Mouse (Mus musculus) myocyte (in vitro differentiated cells): ENCODE results near the gene Tmem206. TPM values are rescaled to one million over a fixed set of nuclear protein-coding genes. Genes with fewer than 3 reads are reported as not detected.

Experiments used
- H3K27me3 ChIP-seq: one replicate; pipeline ENCODE4 v1.6.1; 2011; ENCODE audit not compliant: control insufficient read depth, insufficient read depth, insufficient read length
- H3K36me3 ChIP-seq: one replicate; pipeline ENCODE4 v1.6.1; 2011; ENCODE audit not compliant: control insufficient read depth, insufficient read depth
- H3K4me2 ChIP-seq: one replicate; pipeline ENCODE4 v1.6.1; 2011; ENCODE audit warnings: low read depth, control low read depth
- H3K4me3 ChIP-seq: one replicate; pipeline ENCODE4 v1.5.1; 2011; ENCODE audit warnings: mild to moderate bottlenecking, control low read depth, moderate library complexity
- H3K79me2 ChIP-seq: one replicate; pipeline ENCODE4 v1.6.1; 2011; ENCODE audit not compliant: control insufficient read depth, insufficient read depth
- H3ac ChIP-seq: one replicate; pipeline ENCODE4 v1.6.1; 2011; ENCODE audit not compliant: control insufficient read depth, insufficient read length
- CEBPB ChIP-seq: IDR thresholded peaks from 2 replicates; pipeline ENCODE4 v1.6.1; 2011; ENCODE audit warnings: mild to moderate bottlenecking, moderate library complexity; ENCODE audit not compliant: poor library complexity, insufficient read depth, severe bottlenecking
- E2F4 ChIP-seq: IDR thresholded peaks from one replicate; pipeline ENCODE4 v1.6.1; 2011; ENCODE audit warnings: mild to moderate bottlenecking, control low read depth, moderate library complexity; ENCODE audit not compliant: insufficient read depth
- MAX ChIP-seq: IDR thresholded peaks from one replicate; pipeline ENCODE4 v1.6.1; 2011; ENCODE audit warnings: low read depth, mild to moderate bottlenecking, control low read depth
- MYOD1 ChIP-seq, 3 experiments: IDR thresholded peaks; one replicate each; pipeline ENCODE4 v1.6.1; 2011; ENCODE audit warnings: control low read depth in 2 of 3, low read depth in 2 of 3, mild to moderate bottlenecking in 2 of 3, moderate library complexity in 1 of 3; ENCODE audit not compliant: insufficient read length in 2 of 3, control insufficient read depth in 1 of 3
- MYOG ChIP-seq, 3 experiments: IDR thresholded peaks; one replicate each; pipeline ENCODE4 v1.6.1; 2011; ENCODE audit warnings: control low read depth in 2 of 3, low read depth in 2 of 3, mild to moderate bottlenecking in 2 of 3; ENCODE audit not compliant: insufficient read length in 2 of 3, control insufficient read depth in 1 of 3, insufficient read depth in 1 of 3
- POLR2A ChIP-seq: IDR thresholded peaks from one replicate; pipeline ENCODE4 v1.6.1; 2011; ENCODE audit warnings: low read depth, mild to moderate bottlenecking, control low read depth, moderate library complexity; ENCODE audit not compliant: insufficient read length
- POLR2AphosphoS2 ChIP-seq: IDR thresholded peaks from one replicate; pipeline ENCODE4 v1.6.1; 2011; ENCODE audit warnings: low read depth, control low read depth; ENCODE audit not compliant: insufficient read length
- REST ChIP-seq: IDR thresholded peaks from one replicate; pipeline ENCODE4 v1.6.1; 2011; ENCODE audit warnings: mild to moderate bottlenecking, control low read depth, moderate library complexity; ENCODE audit not compliant: insufficient read depth, insufficient read length
- SRF ChIP-seq: IDR thresholded peaks from one replicate; pipeline ENCODE4 v1.6.1; 2011; ENCODE audit warnings: low read depth; ENCODE audit not compliant: control insufficient read depth, insufficient read length
- TCF12 ChIP-seq: IDR thresholded peaks from one replicate; pipeline ENCODE4 v1.6.1; 2011; ENCODE audit warnings: mild to moderate bottlenecking, control low read depth; ENCODE audit not compliant: poor library complexity, insufficient read depth, severe bottlenecking
- TCF3 ChIP-seq: IDR thresholded peaks from one replicate; pipeline ENCODE4 v1.6.1; 2011; ENCODE audit warnings: low read depth, control low read depth; ENCODE audit not compliant: insufficient read length
- USF1 ChIP-seq: IDR thresholded peaks from one replicate; pipeline ENCODE4 v1.6.1; 2011; ENCODE audit warnings: low read depth, mild to moderate bottlenecking, control low read depth, moderate library complexity
- polyA plus RNA-seq: library from polyadenylated mRNA; unstranded; fragments of >200 nt; fragmentation: generic; extraction: Trizol; gene quantifications from one replicate; pipeline ENCODE4 v1.2.1, GENCODE M21; 2012; ENCODE audit warnings: missing spikeins

Gene Tmem206
- polyA plus RNA-seq, 1 experiment = 12.1 TPM

- H3K4me3 ChIP-seq = no peak overlapping the region
- no peaks in the 10 kb centered on the region for H3K79me2 ChIP-seq
- H3K4me2 ChIP-seq = peak overlapping the region; percentile 47
- H3ac ChIP-seq = no peak overlapping the region
- H3K36me3 ChIP-seq = no peaks in the 10 kb centered on the region
- H3K27me3 ChIP-seq = no peaks in the 10 kb centered on the region
- TF ChIP-seq TCF3 = no peak
- TF ChIP-seq MYOD1 (IDR thresholded peaks at IDR 0.05; ENCODE audit: control insufficient read depth in 1 of 3, insufficient read length in 2 of 3, low read depth in 2 of 3) = peak; percentile 67 to 90 (median 83)
- TF ChIP-seq TCF12 = peak; percentile 58
- peak; percentile 59 to 91 (median 71) for TF ChIP-seq MYOG (IDR thresholded peaks at IDR 0.05; ENCODE audit: control insufficient read depth in 1 of 3, insufficient read depth in 1 of 3, insufficient read length in 2 of 3, low read depth in 2 of 3)
- no peak for TF ChIP-seq POLR2A
Measured at GRCm38 (mm10) chr1:191299215-191299942, 26.3 kb upstream of the Tmem206 start.

GRCm38 (mm10) chr1:191301903-191302302 is 23.8 kb upstream of the Tmem206 start:
- Histone ChIP-seq H3K4me2 (no peak overlapping the region), H3K36me3 (no peaks in the 10 kb centered on the region), H3K27me3 (no peaks in the 10 kb centered on the region), H3ac (no peak overlapping the region), H3K79me2 (no peaks in the 10 kb centered on the region), H3K4me3 (no peak overlapping the region)
- TF ChIP-seq MYOD1 (IDR thresholded peaks at IDR 0.05; ENCODE audit: control insufficient read depth in 1 of 3, insufficient read length in 2 of 3, low read depth in 2 of 3) (peak in 1 of 3 experiments; percentile 18), POLR2A (no peak)

GRCm38 (mm10) chr1:191303736-191304135 is 22.0 kb upstream of the Tmem206 start:
- Histone ChIP-seq H3K4me2 (no peak overlapping the region), H3K36me3 (no peaks in the 10 kb centered on the region), H3K27me3 (no peaks in the 10 kb centered on the region), H3K79me2 (no peaks in the 10 kb centered on the region), H3K4me3 (no peak overlapping the region), H3ac (no peak overlapping the region)
- TF ChIP-seq MYOG (IDR thresholded peaks at IDR 0.05; ENCODE audit: control insufficient read depth in 1 of 3, insufficient read depth in 1 of 3, insufficient read length in 2 of 3, low read depth in 2 of 3) (no peak), MYOD1 (IDR thresholded peaks at IDR 0.05; ENCODE audit: control insufficient read depth in 1 of 3, insufficient read length in 2 of 3, low read depth in 2 of 3) (no peak), E2F4 (no peak), SRF (no peak), REST (no peak)

DNA sequence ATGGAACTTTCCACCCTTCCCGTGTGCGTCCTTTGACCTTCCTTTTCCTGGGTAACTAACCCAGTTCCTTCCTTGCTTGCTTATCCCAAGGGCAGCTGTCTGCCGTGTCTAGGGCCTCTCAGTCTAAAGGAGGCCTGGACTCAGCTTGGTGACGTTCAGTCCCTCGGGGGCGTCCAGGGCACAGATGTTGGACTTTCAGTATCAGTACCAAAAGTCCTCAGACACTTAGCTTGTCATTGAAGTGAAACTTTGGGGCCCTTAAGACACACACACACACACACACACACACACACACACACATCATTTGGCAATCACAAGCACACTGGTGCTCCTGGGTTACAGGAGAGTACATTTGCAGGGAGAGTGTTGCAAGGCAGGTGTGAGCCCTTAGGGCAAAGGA is 21.5 kb upstream of the Tmem206 start:
- TF ChIP-seq MYOG (IDR thresholded peaks at IDR 0.05; ENCODE audit: control insufficient read depth in 1 of 3, insufficient read depth in 1 of 3, insufficient read length in 2 of 3, low read depth in 2 of 3) (no peak), CEBPB (no peak), POLR2A (no peak), REST (no peak), MAX (no peak), SRF (no peak), POLR2AphosphoS2 (no peak), E2F4 (no peak), USF1 (no peak), MYOD1 (IDR thresholded peaks at IDR 0.05; ENCODE audit: control insufficient read depth in 1 of 3, insufficient read length in 2 of 3, low read depth in 2 of 3) (no peak), TCF12 (no peak), TCF3 (no peak)
- H3K79me2 ChIP-seq = no peaks in the 10 kb centered on the region
- no peaks in the 10 kb centered on the region for H3K27me3 ChIP-seq
- no peaks in the 10 kb centered on the region for H3K36me3 ChIP-seq
- H3K4me2 ChIP-seq = no peak overlapping the region
- no peak overlapping the region for H3ac ChIP-seq
- H3K4me3 ChIP-seq = no peak overlapping the region

GRCm38 (mm10) chr1:191305610-191306009 is 20.1 kb upstream of the Tmem206 start:
- no peaks in the 10 kb centered on the region for H3K36me3 ChIP-seq

More at GRCm38 (mm10) chr1:191305610-191306009, 20.1 kb upstream of the Tmem206 start:
- TF ChIP-seq TCF12 (no peak), SRF (no peak), POLR2AphosphoS2 (no peak), TCF3 (no peak), MYOD1 (IDR thresholded peaks at IDR 0.05; ENCODE audit: control insufficient read depth in 1 of 3, insufficient read length in 2 of 3, low read depth in 2 of 3) (no peak), CEBPB (no peak), REST (no peak), MAX (no peak), MYOG (IDR thresholded peaks at IDR 0.05; ENCODE audit: control insufficient read depth in 1 of 3, insufficient read depth in 1 of 3, insufficient read length in 2 of 3, low read depth in 2 of 3) (no peak)
- Histone ChIP-seq H3K27me3 (no peaks in the 10 kb centered on the region), H3K79me2 (no peaks in the 10 kb centered on the region), H3ac (no peak overlapping the region), H3K4me3 (no peak overlapping the region), H3K4me2 (no peak overlapping the region)
